Mouse (Mus musculus) left cerebral cortex, postnatal 10 days (tissue): Measurements from ENCODE around the gene Borcs6. TPM values are rescaled to one million over a fixed set of nuclear protein-coding genes. Genes with fewer than 3 reads are reported as not detected.
"Not testable (repeated sequence)": the region's sequence is repeated elsewhere in the genome, so short reads cannot be mapped to it uniquely, and the experiment has no call there.

Experiments
- DNase-seq, 2 experiments: peaks; one replicate each; pipeline ENCODE4 v3.0.0; 2021 to 2022; ENCODE audit warnings: low spot score in 2 of 2, mixed read lengths in 1 of 2; ENCODE audit errors: extremely low spot score in 1 of 2
- intact Hi-C: fragments of 180-260 bp; cut with DNase I; formaldehyde crosslinking; loops from one replicate; pipeline ENCODE4 v1.15.1; 2025
- total RNA-seq, 2 experiments: library from RNA; stranded (reverse); gene quantifications; 2 replicates each; pipeline ENCODE4 v1.2.3; 2021

Gene Borcs6
- total RNA-seq, 2 experiments from 2014 or later: 21.9 to 25.5 TPM

DNA sequence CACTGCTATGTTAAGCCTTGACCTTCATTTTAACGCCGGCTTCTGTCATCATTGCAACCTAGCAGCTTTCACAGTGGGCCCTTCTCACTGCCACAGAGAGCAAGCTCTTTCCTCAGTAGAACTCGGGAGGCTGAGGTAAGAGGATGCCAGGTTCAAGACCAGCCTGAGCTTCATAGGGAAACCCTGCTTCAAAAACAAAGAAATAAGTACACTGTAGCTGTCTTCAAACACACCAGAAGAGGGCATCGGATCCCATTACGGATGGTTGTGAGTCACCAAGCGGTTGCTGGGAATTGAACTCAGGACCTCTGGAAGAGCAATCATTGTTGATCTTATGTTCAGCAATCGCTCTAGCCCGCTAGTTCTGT is 21.3 kb downstream of the Borcs6 start:
- intact Hi-C loops: no loop called here
- no peak for DNase-seq

DNA sequence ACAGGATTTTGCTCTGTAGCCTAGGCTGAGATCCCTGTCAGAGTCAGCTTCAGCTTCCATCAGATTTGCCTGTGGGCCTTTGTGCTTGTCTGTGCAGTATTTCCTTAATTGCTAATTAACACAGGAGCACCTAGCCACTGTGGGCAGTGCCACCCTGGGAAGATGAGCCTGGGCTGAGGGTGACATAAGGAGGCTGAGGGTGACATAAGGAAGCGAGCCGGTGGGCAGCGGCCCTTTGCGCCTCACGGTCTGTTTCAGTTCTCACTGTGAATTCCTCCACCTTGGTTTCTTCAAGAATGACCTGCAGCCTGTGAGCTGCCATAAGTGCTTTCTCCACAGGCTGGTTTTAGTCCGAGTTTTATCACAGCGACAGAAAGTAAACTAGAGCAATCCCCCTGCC is 22.1 kb downstream of the Borcs6 start:
- intact Hi-C loops: no loop called here
- DNase-seq: no peak

DNA sequence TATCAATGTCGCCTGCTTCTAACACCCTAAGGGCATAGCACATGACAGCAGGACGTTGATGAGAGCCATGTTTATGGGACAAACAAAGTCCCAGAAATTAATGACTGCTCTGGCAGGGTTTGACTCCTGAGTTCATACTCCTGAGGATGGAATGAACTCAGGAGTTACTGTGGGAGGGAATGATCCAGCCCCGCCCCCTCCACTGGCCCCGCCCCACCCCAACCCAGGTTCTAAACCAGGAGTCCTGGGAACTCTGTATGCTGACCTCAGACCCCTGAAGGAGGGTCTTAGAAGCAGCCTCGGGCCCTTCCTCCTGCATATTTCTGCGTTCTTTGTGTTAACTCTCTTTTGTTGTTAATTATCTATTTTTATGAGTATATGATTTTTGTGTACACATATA is 26.1 kb downstream of the Borcs6 start:
- DNase-seq: no peak
- intact Hi-C loops: no loop called here

DNA sequence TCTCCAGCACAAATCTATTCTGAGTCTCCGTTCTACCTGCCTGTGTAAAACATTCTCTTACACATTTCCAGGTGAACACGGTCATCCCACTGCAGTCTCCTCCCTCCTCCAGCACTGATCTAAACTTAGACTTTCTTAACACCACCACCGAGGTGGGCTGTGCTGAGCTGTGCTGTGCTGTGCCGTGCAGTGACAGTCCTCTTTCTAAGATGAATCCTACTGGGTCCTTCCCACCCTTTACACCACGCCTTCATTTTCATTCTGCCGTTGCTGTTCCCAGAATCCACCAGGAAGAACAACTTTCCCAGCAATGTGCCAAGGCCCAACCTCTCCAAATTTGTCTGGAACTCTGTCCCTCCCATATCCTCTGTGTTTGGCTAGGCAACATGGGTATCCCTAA is 26.9 kb downstream of the Borcs6 start:
- intact Hi-C loops: no loop called here
- no peak for DNase-seq

DNA sequence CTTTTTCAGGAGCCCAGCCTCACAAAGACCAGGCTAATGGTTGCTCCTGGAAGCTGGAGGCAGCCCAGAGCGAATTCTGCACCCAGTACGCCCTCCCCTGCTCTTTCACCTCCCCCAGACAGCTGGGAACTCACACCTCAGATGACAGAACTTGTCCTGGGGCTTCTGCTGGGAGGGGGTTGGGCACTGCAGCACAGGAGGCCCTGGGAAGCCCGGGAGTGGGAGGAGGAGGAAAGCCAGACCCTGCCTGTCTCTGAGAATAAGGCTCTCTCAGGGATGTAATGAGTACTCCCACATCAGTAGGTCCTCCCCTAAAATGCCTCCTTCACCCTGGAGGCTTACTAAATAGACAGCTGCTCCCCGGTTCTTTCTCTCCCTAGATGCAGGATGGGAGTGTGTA is 27.6 kb downstream of the Borcs6 start:
- no peak for DNase-seq
- intact Hi-C loops: no loop called here

DNA sequence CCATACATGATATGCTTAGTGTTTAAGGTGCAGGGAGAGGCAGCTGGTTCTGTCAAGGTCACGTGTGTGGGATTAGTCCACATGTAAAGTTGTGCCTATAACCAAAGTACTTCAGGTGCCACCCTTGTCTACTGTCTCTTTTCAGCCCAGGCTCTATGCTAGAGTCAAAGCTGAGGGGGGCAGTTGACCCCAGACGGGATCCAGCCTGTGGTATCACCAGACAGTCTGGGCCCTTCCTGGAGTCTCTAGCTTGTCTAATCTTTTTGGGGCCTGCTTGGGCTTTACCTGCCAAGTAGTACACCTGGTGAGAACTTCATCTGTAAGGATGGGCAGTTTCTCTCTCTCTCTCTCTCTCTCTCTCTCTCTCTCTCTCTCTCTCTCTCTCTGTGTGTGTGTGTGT is 28.1 kb downstream of the Borcs6 start:
- intact Hi-C loops: no loop called here
- DNase-seq: no peak

DNA sequence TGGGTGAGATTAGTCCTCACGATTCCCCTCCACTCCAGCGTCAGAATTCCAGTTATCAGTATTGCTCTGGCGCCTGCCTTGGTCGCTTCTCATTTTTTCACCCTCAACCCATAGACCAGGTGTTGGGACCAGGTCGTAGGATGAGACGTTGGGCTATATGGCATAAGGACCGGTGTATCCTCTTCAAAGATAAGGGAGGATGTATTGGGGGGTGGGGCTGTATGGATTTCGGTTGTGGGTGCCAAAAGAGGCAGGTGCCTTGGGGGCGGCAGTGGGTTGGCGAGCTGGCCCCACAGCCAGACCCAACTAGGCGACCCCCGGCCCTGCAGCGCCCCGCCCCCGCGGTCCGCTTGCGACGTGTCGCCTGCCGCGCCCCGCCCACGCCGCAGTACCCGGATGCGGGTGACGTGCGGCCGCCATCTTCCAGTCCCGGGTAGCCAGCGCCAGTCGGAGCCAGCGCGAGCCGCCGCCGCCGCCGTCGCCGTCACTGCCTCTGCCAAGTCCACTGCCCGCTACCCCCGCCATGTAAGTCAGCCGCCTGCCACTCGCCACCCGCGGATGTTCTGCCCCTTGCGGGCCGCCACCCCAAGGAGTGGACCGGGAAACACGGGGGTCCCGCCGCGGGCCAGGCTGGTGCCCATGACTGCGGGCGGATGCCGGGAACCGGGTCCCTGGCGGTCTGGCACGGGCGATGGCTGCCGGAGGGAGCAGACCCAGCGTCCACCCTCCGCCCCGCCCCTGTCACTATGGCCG is 28.8 kb downstream of the Borcs6 start, which contains the start of gene Vamp2:
Gene Vamp2, plus strand, starts transcription at position 388 of the 753 bp plus-strand sequence.
- peak; percentile 91 to 97 for DNase-seq
- intact Hi-C loops: no loop called here

DNA sequence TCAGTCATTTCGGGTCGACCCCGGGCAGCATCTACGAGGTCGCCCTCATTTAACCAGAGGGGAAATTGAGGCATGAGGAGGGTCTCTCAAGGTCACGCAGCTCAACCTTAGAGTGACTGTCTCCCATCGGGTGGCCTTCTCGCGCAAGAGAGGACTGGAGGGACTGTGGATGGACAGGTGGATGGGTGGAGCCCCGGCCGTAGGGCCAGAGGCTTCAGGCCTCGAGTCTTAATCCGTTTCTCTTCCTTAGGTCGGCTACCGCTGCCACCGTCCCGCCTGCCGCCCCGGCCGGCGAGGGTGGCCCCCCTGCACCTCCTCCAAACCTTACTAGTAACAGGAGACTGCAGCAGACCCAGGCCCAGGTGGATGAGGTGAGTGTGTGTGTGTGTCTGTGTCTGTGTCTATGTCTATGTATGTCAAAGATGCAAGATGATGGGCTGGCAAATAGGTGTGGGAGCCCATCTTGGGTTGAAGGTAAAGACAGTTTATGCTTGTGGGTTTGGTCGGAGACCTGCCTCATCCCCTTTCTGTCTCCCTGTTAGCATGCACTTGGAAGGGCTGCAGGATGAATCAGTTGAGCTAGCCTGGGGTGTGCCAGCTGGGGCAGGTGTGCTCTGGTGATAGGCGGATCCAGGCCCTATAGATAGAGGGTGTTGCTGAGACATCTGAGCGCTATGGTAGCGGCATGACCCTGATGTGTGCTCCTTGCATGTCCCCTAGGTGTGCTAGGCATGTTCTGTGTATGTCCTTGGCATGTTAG is 29.5 kb downstream of the Borcs6 start:
- DNase-seq: no peak

DNA sequence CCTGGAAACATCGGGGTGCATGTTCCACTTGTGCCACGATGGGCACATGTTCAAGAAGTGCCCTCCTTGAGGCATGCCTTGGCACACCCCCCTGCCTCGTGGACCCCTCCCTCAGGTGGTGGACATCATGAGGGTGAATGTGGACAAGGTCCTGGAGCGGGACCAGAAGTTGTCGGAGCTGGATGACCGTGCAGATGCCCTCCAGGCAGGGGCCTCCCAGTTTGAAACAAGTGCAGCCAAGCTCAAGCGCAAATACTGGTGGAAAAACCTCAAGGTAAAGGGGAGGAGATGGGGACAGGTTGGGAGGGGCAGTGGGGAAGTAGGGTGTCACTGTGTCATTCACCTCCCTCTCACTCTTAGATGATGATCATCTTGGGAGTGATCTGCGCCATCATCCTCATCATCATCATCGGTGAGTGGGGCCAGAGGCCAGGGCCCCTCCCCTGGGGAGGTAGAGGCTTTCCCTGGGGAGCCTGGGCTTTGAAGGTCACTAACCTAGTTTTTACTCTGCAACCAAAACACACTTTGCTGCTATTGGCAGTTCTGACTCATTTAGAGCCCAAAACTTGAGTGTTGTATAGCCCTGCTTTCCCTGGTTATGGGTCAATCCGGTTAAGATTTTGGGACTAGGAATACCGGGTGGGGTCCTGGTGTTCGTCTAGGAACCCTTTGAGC is 30.2 kb downstream of the Borcs6 start:
- DNase-seq: no peak
- intact Hi-C loops: loop anchor here (10.0 kb wide), 1 partner anchor 325 kb away; the partner anchor contains the start of gene Kdm6b

More for the DNA sequence above, 29.5 kb downstream of the Borcs6 start:
- intact Hi-C loops: no loop called here

DNA sequence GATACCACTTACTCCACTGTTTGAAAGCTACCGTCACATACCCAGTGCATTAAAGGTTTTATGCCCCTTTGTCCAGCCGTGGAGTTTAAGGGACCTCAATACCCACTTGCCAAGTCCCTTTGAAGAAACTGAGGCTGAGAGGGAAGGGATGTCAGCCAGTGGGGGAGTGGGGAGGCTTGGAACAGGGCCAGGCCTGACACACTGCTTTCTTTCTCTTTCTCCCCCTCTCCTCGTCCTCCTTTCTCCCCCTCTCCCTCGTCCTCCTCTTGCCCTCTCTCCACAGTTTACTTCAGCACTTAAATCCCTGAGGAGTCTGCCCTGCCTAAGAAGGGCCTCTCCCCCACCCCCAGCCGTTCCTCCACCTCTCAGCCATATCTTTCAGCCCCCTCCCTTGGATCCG is 30.9 kb downstream of the Borcs6 start:
- DNase-seq: no peak
- intact Hi-C loops: loop anchor here (10.0 kb wide), 1 partner anchor 324 kb away; the partner anchor contains the start of gene Kdm6b

DNA sequence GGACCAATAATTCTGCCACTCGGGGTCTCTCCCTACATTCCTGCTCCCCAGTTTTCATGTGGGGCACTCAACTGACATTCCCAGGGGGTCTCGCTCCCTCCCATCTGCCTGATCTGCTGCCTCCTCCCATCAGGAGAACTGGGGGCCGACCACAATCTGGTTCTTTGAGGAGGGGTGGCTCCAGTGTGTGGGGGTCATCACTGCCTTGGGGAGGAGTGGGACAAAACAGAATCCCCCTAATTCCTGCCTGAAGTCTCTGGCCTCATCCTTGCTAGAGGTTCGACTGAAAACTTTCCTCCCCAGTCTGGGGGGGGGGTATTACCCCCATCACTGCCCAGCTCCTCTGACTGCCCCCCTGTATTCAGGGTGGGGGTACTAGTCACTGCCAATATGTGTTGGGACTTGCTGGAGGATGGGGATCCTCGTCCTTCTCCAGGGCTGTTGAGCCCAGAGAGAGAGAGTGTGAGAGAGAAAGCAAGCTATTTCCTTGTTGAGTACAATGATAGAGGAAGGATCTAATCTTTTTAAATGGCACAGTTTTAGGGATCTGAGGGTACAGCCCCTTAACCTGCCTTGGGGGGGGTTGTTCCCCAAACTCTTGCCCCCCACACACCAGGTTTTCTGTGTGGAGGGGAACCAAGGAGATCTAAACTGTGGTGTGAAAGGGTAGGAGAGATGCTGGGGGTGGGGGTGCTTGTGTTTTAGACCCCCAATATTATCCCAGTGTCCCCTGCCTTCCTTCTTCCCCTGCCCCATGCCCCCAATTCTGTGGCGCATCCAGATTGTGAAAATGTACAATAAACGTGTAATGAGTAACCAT is 32.3 kb downstream of the Borcs6 start:
- intact Hi-C loops: loop anchor here (10.0 kb wide), 1 partner anchor 323 kb away; the partner anchor contains the start of gene Kdm6b

DNA sequence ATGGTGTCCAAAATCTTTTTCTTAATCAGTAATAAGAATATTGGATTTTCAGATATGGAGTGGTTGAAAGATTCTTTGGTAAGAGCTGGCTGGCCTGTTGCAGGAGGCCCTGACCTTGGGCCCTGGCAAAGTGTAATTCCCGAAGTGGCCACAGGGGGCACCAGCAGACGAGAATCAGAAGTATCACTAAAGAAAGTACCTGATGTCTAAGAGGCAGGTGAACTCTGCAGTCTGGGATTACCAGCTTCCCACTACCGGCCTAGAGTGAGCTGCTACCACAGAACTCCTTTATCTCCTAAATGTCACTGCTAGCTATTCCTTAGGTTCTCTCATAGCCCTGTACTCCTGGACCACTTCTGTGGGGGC is 32.9 kb downstream of the Borcs6 start:
- intact Hi-C loops: loop anchor here (10.0 kb wide), 1 partner anchor 322 kb away; the partner anchor contains the start of gene Kdm6b
- DNase-seq: peak in 1 of 2 experiments; percentile 82

More for the DNA sequence above, 32.3 kb downstream of the Borcs6 start:
- no peak for DNase-seq

DNA sequence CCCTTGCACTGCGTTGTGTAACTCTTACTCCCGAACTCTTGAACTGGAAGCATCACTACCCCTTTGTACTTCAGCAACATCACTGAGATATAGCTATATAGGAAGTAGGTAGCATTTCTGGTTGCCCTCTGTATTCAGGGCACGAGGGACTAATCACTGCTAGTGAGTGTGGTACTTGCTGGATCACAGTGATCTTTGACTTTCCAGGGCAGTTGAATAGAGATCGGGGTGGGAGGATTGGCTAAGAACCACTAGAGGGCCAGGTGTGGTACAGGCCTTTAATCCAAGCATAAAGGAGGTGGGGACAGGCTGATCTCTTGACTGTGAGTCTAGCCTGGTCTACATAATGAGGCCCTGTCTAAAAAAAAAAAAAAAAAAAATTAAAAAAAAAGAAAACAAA is 33.4 kb downstream of the Borcs6 start:
- intact Hi-C loops: loop anchor here (10.0 kb wide), 1 partner anchor 322 kb away; the partner anchor contains the start of gene Kdm6b
- no peak for DNase-seq

DNA sequence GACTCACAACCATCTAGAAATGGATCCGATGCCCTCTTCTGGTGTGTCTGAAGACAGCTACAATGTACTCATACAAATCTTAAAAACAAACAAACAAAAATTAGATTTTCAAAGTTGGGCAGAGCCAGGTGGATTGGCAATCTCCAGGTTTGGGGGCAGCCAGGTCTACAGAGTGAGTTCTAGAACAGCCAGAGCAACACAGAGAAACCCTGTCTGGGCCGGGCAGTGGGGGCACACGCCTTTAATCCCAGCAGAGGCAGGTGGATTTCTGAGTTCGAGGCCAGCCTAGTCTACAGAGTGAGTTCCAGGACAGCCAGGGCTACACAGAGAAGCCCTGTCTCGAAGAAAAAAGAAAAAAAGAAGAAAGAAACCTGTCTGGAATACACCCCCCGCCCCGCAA is 34.3 kb downstream of the Borcs6 start:
- not testable (repeated sequence) for DNase-seq
- intact Hi-C loops: loop anchor here (10.0 kb wide), 1 partner anchor 321 kb away; the partner anchor contains the start of gene Kdm6b

DNA sequence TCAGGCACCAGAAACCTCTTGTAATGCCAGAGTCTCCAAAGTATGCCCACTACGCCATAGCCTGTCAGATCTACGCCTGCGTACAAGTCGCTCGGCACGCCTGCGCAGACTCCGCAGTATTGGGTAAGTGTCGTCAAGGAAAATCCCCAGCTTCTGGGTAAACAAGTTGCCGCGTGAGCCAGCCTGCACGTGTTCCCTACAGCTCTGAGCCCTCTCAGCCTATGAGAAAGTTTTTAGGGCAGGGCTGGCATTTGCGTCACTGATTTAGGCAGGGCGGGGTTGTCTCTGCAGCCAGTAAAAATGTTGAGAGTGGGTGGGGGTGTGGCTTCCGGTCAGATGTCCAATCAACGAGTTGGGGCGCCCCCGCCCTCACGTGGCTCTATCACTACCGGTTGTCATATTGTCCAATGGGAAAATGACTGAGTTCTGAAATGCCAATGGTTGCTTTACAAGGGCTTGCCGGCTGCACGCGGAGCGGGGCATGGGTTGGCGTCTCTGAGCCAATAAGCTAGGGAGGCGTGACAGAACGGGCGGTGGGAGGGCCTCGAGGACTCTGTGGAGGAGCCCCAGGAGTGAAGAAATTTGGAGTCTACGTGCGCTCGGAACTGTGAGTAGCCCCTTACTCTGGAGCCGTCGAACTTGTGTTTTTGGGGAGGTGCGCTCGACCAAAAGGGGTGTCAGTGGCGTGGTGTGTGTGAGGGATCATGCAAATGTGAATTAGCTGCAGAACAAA is 35.3 kb downstream of the Borcs6 start, which contains the start of gene Per1:
Gene Per1, plus strand, starts transcription at position 521 of the 733 bp plus-strand sequence.
- intact Hi-C loops: loop anchor here (10.0 kb wide), 1 partner anchor 320 kb away; the partner anchor contains the start of gene Kdm6b
- peak; percentile 99 to 100 for DNase-seq

DNA sequence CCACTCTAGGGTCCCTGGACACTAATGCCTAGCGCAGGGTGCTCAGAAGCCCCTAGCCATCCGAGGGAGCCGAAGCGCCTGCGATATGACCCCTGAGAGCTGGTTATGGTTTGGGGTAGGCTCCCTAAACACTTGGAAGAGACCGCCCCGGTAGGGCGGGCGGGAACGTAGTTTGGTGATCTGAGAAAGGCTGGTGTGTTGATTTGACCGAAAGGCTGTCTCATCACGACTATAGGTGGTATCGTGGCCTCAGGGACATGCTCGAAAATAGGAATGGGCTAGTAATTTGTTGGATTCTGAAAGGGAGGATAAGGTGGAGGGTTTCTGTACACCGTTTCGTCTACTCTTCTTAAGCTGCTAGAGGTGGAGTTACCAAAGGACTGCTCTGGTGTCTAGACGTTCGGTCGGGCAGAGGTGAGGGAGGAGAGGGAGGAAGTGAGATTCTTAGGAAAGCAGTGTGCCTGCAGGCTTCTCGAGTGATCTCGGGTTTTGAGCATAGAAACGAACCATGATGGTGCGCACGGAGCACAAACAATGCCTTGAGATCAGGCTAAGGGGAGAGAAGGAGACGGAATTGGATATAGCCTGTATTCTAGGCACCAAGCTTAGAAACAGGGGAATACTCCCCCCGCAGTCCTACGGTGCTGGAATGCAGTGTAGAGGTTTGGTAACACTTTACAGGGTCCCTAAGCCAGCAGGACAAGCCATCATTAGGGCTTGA is 36.2 kb downstream of the Borcs6 start:
- no peak for DNase-seq
- intact Hi-C loops: loop anchor here (10.0 kb wide), 1 partner anchor 319 kb away; the partner anchor contains the start of gene Kdm6b
